Comparison of ENCODE assay signal across 9 mouse cellular contexts in the genomic region with DNA sequence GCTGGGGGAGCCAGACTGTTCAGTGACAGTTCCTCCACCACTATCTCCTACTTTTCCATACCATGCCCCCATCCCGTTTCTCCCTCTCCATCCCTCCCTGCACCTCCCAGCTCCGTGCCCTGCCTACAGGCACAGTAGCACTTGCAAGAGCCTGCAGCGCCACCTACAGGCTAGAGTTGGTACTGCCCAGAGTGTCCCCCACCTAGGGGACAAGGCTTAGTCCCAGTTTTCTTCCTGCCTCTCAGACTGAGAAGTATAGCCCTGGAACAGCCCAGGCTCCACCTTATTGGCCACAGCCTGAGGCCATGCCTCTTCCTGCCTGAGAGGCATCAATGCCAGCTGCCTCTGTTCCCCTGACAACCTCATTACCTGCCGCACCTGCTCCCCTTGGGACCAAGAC.
A peak's percentile ranks its signal among the peaks of the same experiment; 100 is the strongest.
DNase-seq lines count a peak whose midpoint lies in the region; ATAC-seq and TF ChIP-seq lines count a peak whose summit lies in the region.
"Had no signal": no experiment of that assay in that cellular context is flagged by ENCODE, and none has a peak within 500 bp of the region (broad histone marks: within the 10 kb centered on the region; RNA-seq: fewer than 3 reads in every experiment).

No protein-coding gene starts in this region.

- H3K9ac ChIP-seq in hindbrain, postnatal 0 days (replicated peaks; ENCODE audit: low read length), result no peak overlapping the region
- H3K9ac ChIP-seq: heart, embryonic 15.5 days had no signal

- H3K27ac ChIP-seq in cerebellum, adult 2 months (ENCODE audit: insufficient read depth, low read length), result no peak overlapping the region
- H3K27ac ChIP-seq in hindbrain, postnatal 0 days, result no peak overlapping the region
- H3K27ac ChIP-seq in midbrain, embryonic 10.5 days (replicated peaks), result no peak overlapping the region
- H3K27ac ChIP-seq: heart, embryonic 15.5 days had no signal

- no peaks in the 10 kb centered on the region for H3K9me3 ChIP-seq in hindbrain, postnatal 0 days (ENCODE audit: low read length)
- no peaks in the 10 kb centered on the region for H3K9me3 ChIP-seq in midbrain, embryonic 10.5 days (replicated peaks)
- H3K9me3 ChIP-seq: heart, embryonic 15.5 days had no signal

- peak; percentile 56 for DNase-seq in NIH3T3 (ENCODE audit: low read depth)
- peak; percentile 77 to 86 for DNase-seq in cerebellum, adult 2 months
- peak; percentile 62 to 96 for DNase-seq in frontal cortex, adult 2 months (ENCODE audit: extremely low spot score in 1 of 2, low spot score in 1 of 2)
- peak; percentile 94 for DNase-seq in hindbrain, postnatal 0 days (ENCODE audit: low spot score)
- peak; percentile 71 for DNase-seq in left cerebral cortex, adult 11 months (ENCODE audit: low spot score)
- DNase-seq in midbrain, embryonic 10.5 days (ENCODE audit: low spot score), result peak; percentile 87
- DNase-seq in right cerebral cortex, postnatal 4 days, result peak; percentile 99
- DNase-seq in yolk sac, embryonic 10.5 days (ENCODE audit: low spot score), result peak; percentile 50

- H3K4me3 ChIP-seq in cerebellum, adult 2 months (replicated peaks; ENCODE audit: insufficient read depth, low read depth, low read length), result no peak overlapping the region
- no peak overlapping the region for H3K4me3 ChIP-seq in hindbrain, postnatal 0 days (ENCODE audit: low read length)
- no peak overlapping the region for H3K4me3 ChIP-seq in midbrain, embryonic 10.5 days
- H3K4me3 ChIP-seq: heart, embryonic 15.5 days had no signal

- peaks cover 47% of the 10 kb centered on the region for H3K4me1 ChIP-seq in cerebellum, adult 2 months (ENCODE audit: control insufficient read depth, insufficient read depth, low read length)
- peaks cover 22% of the 10 kb centered on the region; the same call in 1 of the 2 replicates for H3K4me1 ChIP-seq in hindbrain, postnatal 0 days (ENCODE audit: insufficient read depth, low read length)
- H3K4me1 ChIP-seq in midbrain, embryonic 10.5 days, result peaks cover 47% of the 10 kb centered on the region

- TF ChIP-seq CTCF in cerebellum, adult 2 months (IDR thresholded peaks at IDR 0.05; ENCODE audit: borderline replicate concordance, insufficient read depth, low read depth, low read length), result peak; percentile 96
- peak; percentile 100 for TF ChIP-seq CTCF in hindbrain, postnatal 0 days (IDR thresholded peaks at IDR 0.05; ENCODE audit: low read depth)

- TF ChIP-seq POLR2A in cerebellum, adult 2 months (IDR thresholded peaks at IDR 0.05; ENCODE audit: borderline replicate concordance, insufficient read depth, low read length), result no peak

- no peak overlapping the region for H3K4me2 ChIP-seq in hindbrain, postnatal 0 days (ENCODE audit: low read depth, low read length)
- H3K4me2 ChIP-seq: heart, embryonic 15.5 days had no signal

- no peaks in the 10 kb centered on the region for H3K36me3 ChIP-seq in hindbrain, postnatal 0 days (ENCODE audit: insufficient read depth, low read length)
- H3K36me3 ChIP-seq in midbrain, embryonic 10.5 days, result no peaks in the 10 kb centered on the region
- H3K36me3 ChIP-seq: heart, embryonic 15.5 days had no signal

- ATAC-seq in hindbrain, postnatal 0 days, result peak; percentile 77

- H3K27me3 ChIP-seq in cerebellum, adult 2 months (ENCODE audit: control insufficient read depth, insufficient read depth, low read length), result no peaks in the 10 kb centered on the region
- no peaks in the 10 kb centered on the region for H3K27me3 ChIP-seq in hindbrain, postnatal 0 days (ENCODE audit: insufficient read depth, low read length)
- 0 out of 2 replicates have a peak, but pooled peaks cover 7% of the 10 kb centered on the region for H3K27me3 ChIP-seq in midbrain, embryonic 10.5 days (ENCODE audit: low read depth, poor library complexity, severe bottlenecking)

- WGBS in cerebellum, adult 2 months, result 17% methylated on average over 4 of the region's 4 CpGs
- 8% methylated on average over 4 of the region's 4 CpGs for WGBS in hindbrain, postnatal 0 days
- 17% methylated on average over 4 of the region's 4 CpGs for WGBS in midbrain, embryonic 10.5 days
